Mouse (Mus musculus) small intestine, adult 2 months (tissue): ENCODE results near the gene Cxcl14.

Source experiments
- CTCF ChIP-seq: fragments of 200-500 bp; IDR thresholded peaks from 2 replicates; pipeline ENCODE4 v1.5.1; 2012; ENCODE audit warnings: low read depth, mild to moderate bottlenecking, control low read depth, inconsistent platforms, low read length, moderate library complexity, mixed read lengths; ENCODE audit not compliant: insufficient replicate concordance, insufficient read length; ENCODE audit errors: extremely low read depth
- POLR2A ChIP-seq: fragments of 200-500 bp; IDR thresholded peaks from 2 replicates; pipeline ENCODE4 v1.6.1; 2012; ENCODE audit warnings: low read depth, mild to moderate bottlenecking, control low read depth, inconsistent platforms, low read length, moderate library complexity

GRCm38 (mm10) chr13:56266435-56266834 is 29.9 kb downstream of the Cxcl14 start:
- TF ChIP-seq CTCF = peak; percentile 52; the same call in 1 of the 2 replicates
- TF ChIP-seq POLR2A = no peak
